Comparison of ENCODE assay signal across 18 mouse cellular contexts in the genomic region with DNA sequence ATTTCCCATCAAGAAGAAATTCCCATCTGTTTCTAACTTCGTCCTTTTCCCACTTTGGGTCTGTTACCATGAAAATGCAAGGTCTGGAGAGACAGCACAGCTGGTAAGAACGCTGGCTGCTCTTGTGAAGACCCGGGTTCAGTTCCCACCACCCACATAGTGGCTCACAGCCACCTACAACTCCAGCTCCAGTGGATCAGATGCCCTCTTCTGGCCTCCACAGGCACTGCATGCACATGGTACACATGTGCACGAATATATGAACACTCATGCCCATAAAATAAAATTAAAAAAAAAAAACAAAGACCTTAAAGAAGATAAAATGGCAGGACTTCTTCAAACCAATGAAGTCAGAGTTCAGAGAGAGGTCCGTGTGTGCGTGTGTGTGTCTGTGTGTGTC. TPM values are rescaled to one million over a fixed set of nuclear protein-coding genes. Genes with fewer than 3 reads are reported as not detected.
DNase-seq lines count a peak whose midpoint lies in the region; ATAC-seq and TF ChIP-seq lines count a peak whose summit lies in the region.
"Had no signal": no experiment of that assay in that cellular context is flagged by ENCODE, and none has a peak within 500 bp of the region (broad histone marks: within the 10 kb centered on the region; RNA-seq: fewer than 3 reads in every experiment).

No protein-coding gene starts in this region.

- ATAC-seq in intestine, postnatal 0 days, result no peak
- ATAC-seq in intestine, embryonic 16.5 days, result no peak
- no peak for ATAC-seq in liver, postnatal 0 days
- ATAC-seq: midbrain, embryonic 16.5 days had no signal

- peak; percentile 38 for TF ChIP-seq CTCF in intestine, postnatal 0 days (IDR thresholded peaks at IDR 0.05; ENCODE audit: low read depth)
- peak; percentile 33 for TF ChIP-seq CTCF in liver, postnatal 0 days (IDR thresholded peaks at IDR 0.05; ENCODE audit: low read depth)
- peak; percentile 32 for TF ChIP-seq CTCF in E14TG2a.4 (conservative IDR thresholded peaks at IDR 0.05; ENCODE audit: low read length)
- peak; percentile 25 to 40 (median 32); a peak in 5 of 6 replicates for TF ChIP-seq CTCF in MEL (IDR thresholded peaks at IDR 0.05 in 2 of 3, conservative IDR thresholded peaks at IDR 0.05 in 1 of 3; ENCODE audit: control insufficient read depth in 1 of 3, insufficient read depth in 1 of 3, low read depth in 2 of 3, low read length in 3 of 3, poor library complexity in 1 of 3, severe bottlenecking in 1 of 3)

- H3K4me3 ChIP-seq in intestine, postnatal 0 days (ENCODE audit: low read depth, low read length), result no peak overlapping the region
- H3K4me3 ChIP-seq in intestine, embryonic 16.5 days (ENCODE audit: low read length), result no peak overlapping the region
- no peak overlapping the region for H3K4me3 ChIP-seq in liver, postnatal 0 days (ENCODE audit: low read depth, low read length)
- no peak overlapping the region for H3K4me3 ChIP-seq in E14TG2a.4 (replicated peaks; ENCODE audit: low read length)
- no peak overlapping the region for H3K4me3 ChIP-seq in MEL (ENCODE audit: control insufficient read depth in 1 of 2, insufficient read depth in 1 of 2, low read depth in 2 of 2, low read length in 2 of 2)
- H3K4me3 ChIP-seq: forebrain, embryonic 10.5 days; limb, embryonic 13.5 days; lung, embryonic 15.5 days; stomach, embryonic 15.5 days had no signal

- no peak for TF ChIP-seq RAD21 in MEL (IDR thresholded peaks at IDR 0.05; ENCODE audit: low read depth, low read length)

- peaks cover 37% of the 10 kb centered on the region for H3K36me3 ChIP-seq in intestine, postnatal 0 days (ENCODE audit: control insufficient read depth, insufficient read depth)
- H3K36me3 ChIP-seq in intestine, embryonic 16.5 days (ENCODE audit: control insufficient read depth, insufficient read depth, low read length), result peaks cover 8% of the 10 kb centered on the region
- H3K36me3 ChIP-seq in liver, postnatal 0 days (replicated peaks; ENCODE audit: insufficient read depth, low read length), result peaks cover 35% of the 10 kb centered on the region
- peaks cover 19% of the 10 kb centered on the region for H3K36me3 ChIP-seq in E14TG2a.4 (ENCODE audit: insufficient read depth, low read length)
- no peaks in the 10 kb centered on the region for H3K36me3 ChIP-seq in MEL (ENCODE audit: control insufficient read depth in 1 of 2, insufficient read depth in 2 of 2, low read length in 2 of 2)

- 97% methylated on average over 6 of the region's 6 CpGs for WGBS in intestine, postnatal 0 days
- WGBS in intestine, embryonic 16.5 days, result 94% methylated on average over 6 of the region's 6 CpGs
- WGBS in liver, postnatal 0 days (ENCODE audit: insufficient replicate concordance), result 90% methylated on average over 6 of the region's 6 CpGs

- no peak for DNase-seq in liver, postnatal 0 days
- DNase-seq in liver (no peak), MEL (ENCODE audit: low read depth, low spot score) (peak; percentile 13)
- no peak for DNase-seq in adrenal gland, postnatal 36 days
- DNase-seq: cerebellum, adult 2 months; cerebellum, postnatal 36 days; gastrocnemius, postnatal 25 days; kidney, adult 8-10 months; kidney, postnatal 36 days; right cerebral cortex, postnatal 25 days had no signal

- no peak for TF ChIP-seq EP300 in liver, postnatal 0 days (IDR thresholded peaks at IDR 0.05; ENCODE audit: low read depth)
- no peak for TF ChIP-seq EP300 in MEL (IDR thresholded peaks at IDR 0.05; ENCODE audit: low read depth in 1 of 2, low read length in 2 of 2)

- no peak overlapping the region for H3K27ac ChIP-seq in intestine, postnatal 0 days (ENCODE audit: low read depth, low read length)
- no peak overlapping the region for H3K27ac ChIP-seq in intestine, embryonic 16.5 days (ENCODE audit: low read length)
- no peak overlapping the region for H3K27ac ChIP-seq in liver, postnatal 0 days (ENCODE audit: low read depth)
- no peak overlapping the region for H3K27ac ChIP-seq in MEL (ENCODE audit: control insufficient read depth, low read depth, low read length)
- H3K27ac ChIP-seq: forebrain, embryonic 10.5 days; limb, embryonic 13.5 days; lung, embryonic 15.5 days; stomach, embryonic 15.5 days had no signal

- H3K79me2 ChIP-seq in MEL (ENCODE audit: control insufficient read depth, insufficient read depth, low read length, poor library complexity), result no peaks in the 10 kb centered on the region

- H3K9me3 ChIP-seq in intestine, postnatal 0 days (ENCODE audit: control insufficient read depth), result no peaks in the 10 kb centered on the region
- H3K9me3 ChIP-seq in intestine, embryonic 16.5 days (ENCODE audit: control insufficient read depth, low read length), result no peaks in the 10 kb centered on the region
- H3K9me3 ChIP-seq in liver, postnatal 0 days (ENCODE audit: low read length), result peaks cover 4% of the 10 kb centered on the region; the same call in 1 of the 2 replicates
- H3K9me3 ChIP-seq in E14TG2a.4 (ENCODE audit: low read length), result no peaks in the 10 kb centered on the region
- no peaks in the 10 kb centered on the region for H3K9me3 ChIP-seq in MEL (replicated peaks; ENCODE audit: insufficient read depth, low read length)
- H3K9me3 ChIP-seq: lung, embryonic 15.5 days; stomach, embryonic 15.5 days had no signal

- no peak overlapping the region for H3K9ac ChIP-seq in intestine, postnatal 0 days (ENCODE audit: low read depth, low read length)
- no peak overlapping the region for H3K9ac ChIP-seq in intestine, embryonic 16.5 days (ENCODE audit: low read depth, low read length)
- H3K9ac ChIP-seq in liver, postnatal 0 days (replicated peaks), result no peak overlapping the region
- no peak overlapping the region for H3K9ac ChIP-seq in MEL (ENCODE audit: control insufficient read depth, low read depth, low read length, poor library complexity, severe bottlenecking)
- H3K9ac ChIP-seq: limb, embryonic 13.5 days; lung, embryonic 15.5 days; stomach, embryonic 15.5 days had no signal

- no peak for TF ChIP-seq POLR2A in MEL (IDR thresholded peaks at IDR 0.05; ENCODE audit: control insufficient read depth in 1 of 2, insufficient read depth in 1 of 2, low read depth in 1 of 2, low read length in 2 of 2, poor library complexity in 1 of 2)

- H3K4me1 ChIP-seq in intestine, postnatal 0 days (replicated peaks; ENCODE audit: control insufficient read depth, insufficient read depth, low read length), result no peaks in the 10 kb centered on the region
- no peaks in the 10 kb centered on the region for H3K4me1 ChIP-seq in intestine, embryonic 16.5 days (ENCODE audit: control insufficient read depth, insufficient read depth, low read length)
- H3K4me1 ChIP-seq in liver, postnatal 0 days (ENCODE audit: insufficient read depth), result no peaks in the 10 kb centered on the region
- H3K4me1 ChIP-seq in E14TG2a.4 (replicated peaks; ENCODE audit: low read depth, low read length) (peaks cover 7% of the 10 kb centered on the region), MEL (ENCODE audit: control insufficient read depth in 1 of 2, insufficient read depth in 2 of 2, low read length in 2 of 2) (no peaks in the 10 kb centered on the region)
- H3K4me1 ChIP-seq: forebrain, embryonic 10.5 days; limb, embryonic 13.5 days; lung, embryonic 15.5 days; stomach, embryonic 15.5 days had no signal

- H3K4me2 ChIP-seq in intestine, postnatal 0 days (replicated peaks; ENCODE audit: low read depth), result no peak overlapping the region
- H3K4me2 ChIP-seq in intestine, embryonic 16.5 days (ENCODE audit: low read depth, low read length), result no peak overlapping the region
- H3K4me2 ChIP-seq in liver, postnatal 0 days (ENCODE audit: low read depth, low read length), result no peak overlapping the region
- H3K4me2 ChIP-seq: limb, embryonic 13.5 days; lung, embryonic 15.5 days; stomach, embryonic 15.5 days had no signal

- H3K27me3 ChIP-seq in intestine, postnatal 0 days (replicated peaks; ENCODE audit: control insufficient read depth, insufficient read depth, low read length), result no peaks in the 10 kb centered on the region
- no peaks in the 10 kb centered on the region for H3K27me3 ChIP-seq in intestine, embryonic 16.5 days (replicated peaks; ENCODE audit: control insufficient read depth, insufficient read depth, low read length)
- H3K27me3 ChIP-seq in liver, postnatal 0 days (ENCODE audit: insufficient read depth, low read length), result no peaks in the 10 kb centered on the region
- H3K27me3 ChIP-seq in E14TG2a.4 (ENCODE audit: insufficient read depth, low read length) (no peaks in the 10 kb centered on the region), MEL (ENCODE audit: control insufficient read depth in 1 of 2, insufficient read depth in 2 of 2, low read length in 2 of 2) (no peaks in the 10 kb centered on the region)
- H3K27me3 ChIP-seq: limb, embryonic 13.5 days; lung, embryonic 15.5 days; stomach, embryonic 15.5 days had no signal

TF ChIP-seq in MEL, 35 proteins besides CTCF, POLR2A, EP300 and RAD21:
- TF ChIP-seq SMC3 (IDR thresholded peaks at IDR 0.05; ENCODE audit: low read depth, low read length) (peak; percentile 28), MYC (IDR thresholded peaks at IDR 0.05; ENCODE audit: low read depth, low read length) (no peak)
TF ChIP-seq in MEL: peak in this region for 1.

RNA-seq across cellular contexts. Expression of a gene that starts 49.5 kb away (rescaled TPM):
- polyA plus RNA-seq in intestine, postnatal 0 days (2015; fragmentation: Nextera tagmentation; extraction: Ambion mirVana), result 25.6 and 27.4 TPM in 2 replicates
- 26.6 and 27.6 TPM in 2 replicates for polyA plus RNA-seq in intestine, embryonic 16.5 days (2015; fragmentation: Nextera tagmentation; extraction: Ambion mirVana)
- 15.5 and 17.0 TPM in 2 replicates for polyA plus RNA-seq in liver, postnatal 0 days (2015; fragmentation: Nextera tagmentation; extraction: Ambion mirVana)
- total RNA-seq in MEL (2012; rRNA removed), result 13.3 and 17.2 TPM in 2 replicates
- 100 to 1,000 TPM in 1 of 2 experiments, 10 to 100 TPM in 1; 41.7 to 217 TPM for polyA plus RNA-seq in MEL (2012; ENCODE audit: insufficient read depth in 1 of 2, insufficient read length in 2 of 2, low read depth in 1 of 2, low replicate concordance in 2 of 2, missing spikeins in 1 of 2)
- total RNA-seq in adrenal gland, postnatal 36 days (2021), result 10 to 100 TPM; 51.3 to 62.5 TPM
